Mouse (Mus musculus) kidney, postnatal 0 days (tissue): Measurements from ENCODE around the gene Idi1. TPM values are rescaled to one million over a fixed set of nuclear protein-coding genes. Genes with fewer than 3 reads are reported as not detected.
A peak's percentile ranks its signal among the peaks of the same experiment; 100 is the strongest.
"Not testable (repeated sequence)": the region's sequence is repeated elsewhere in the genome, so short reads cannot be mapped to it uniquely, and the experiment has no call there.

Experiments used
- ATAC-seq: fragments of 200-750 bp; cut with Nextera tagmentation; replicated peaks from 2 replicates; pipeline ENCODE4 v1.8.0; 2017; ENCODE audit warnings: low read depth, moderate number of reproducible peaks, moderate TSS enrichment, moderate library complexity; ENCODE audit not compliant: low FRiP score
- DNase-seq: peaks from one replicate; pipeline ENCODE4 v3.0.0-alpha.2; 2016; ENCODE audit warnings: low spot score
- H3K27ac ChIP-seq: fragments of 300-500 bp; sonication (generic); 2 replicates; pipeline ENCODE4 v1.5.1; 2014; ENCODE audit warnings: mild to moderate bottlenecking
- H3K27me3 ChIP-seq: fragments of 300-500 bp; sonication (generic); 2 replicates; pipeline ENCODE4 v1.6.1; 2014; ENCODE audit warnings: low read length, mixed read lengths; ENCODE audit not compliant: insufficient read depth
- H3K36me3 ChIP-seq: fragments of 300-500 bp; sonication (generic); 2 replicates; pipeline ENCODE4 v1.6.1; 2014; ENCODE audit warnings: low read length, mixed read lengths; ENCODE audit not compliant: insufficient read depth
- H3K4me1 ChIP-seq: fragments of 300-500 bp; sonication (generic); replicated peaks from 2 replicates; pipeline ENCODE4 v1.6.1; 2014; ENCODE audit warnings: antibody characterized with exemption, low read length, mixed read lengths; ENCODE audit not compliant: insufficient read depth
- H3K4me2 ChIP-seq: fragments of 300-500 bp; sonication (generic); 2 replicates; pipeline ENCODE4 v1.6.1; 2014; ENCODE audit warnings: mild to moderate bottlenecking, low read length, moderate library complexity, mixed read lengths
- H3K4me3 ChIP-seq: fragments of 300-500 bp; sonication (generic); replicated peaks from 2 replicates; pipeline ENCODE4 v1.5.1; 2014; ENCODE audit warnings: low read depth, low read length
- H3K9ac ChIP-seq: fragments of 300-500 bp; sonication (generic); 2 replicates; pipeline ENCODE4 v1.6.1; 2014; ENCODE audit warnings: low read depth, low read length
- H3K9me3 ChIP-seq: fragments of 300-500 bp; sonication (generic); replicated peaks from 2 replicates; pipeline ENCODE4 v1.6.1; 2016; ENCODE audit warnings: low read length, inconsistent platforms, mixed read lengths
- CTCF ChIP-seq: IDR thresholded peaks from 2 replicates; pipeline ENCODE4 v1.5.1; 2016; ENCODE audit warnings: antibody characterized with exemption, low read depth, mild to moderate bottlenecking, moderate library complexity
- WGBS: fragments of 180-500 bp; shearing (Covaris S2); extraction: QIAGEN DNeasy Blood & Tissue Kit; methylation state at CpG from one replicate; pipeline ENCODE4 v1.1.7; 2014; 5-methylcytosine and 5-hydroxymethylcytosine counted together
- polyA plus RNA-seq: library from polyadenylated mRNA; unstranded; fragments of >200 nt; fragmentation: Nextera tagmentation; extraction: Ambion mirVana; gene quantifications from 2 replicates; pipeline ENCODE4 v1.2.1, GENCODE M21; 2015

Idi1 gene
- 46.9 and 47.1 TPM in 2 replicates for polyA plus RNA-seq

GRCm38 (mm10) chr13:8885445-8886184, at the start of gene Idi1:
TSS of gene Idi1 (plus strand) at chr13:8885501.
- Histone ChIP-seq H3K27ac (peak within 1 kb of the TSS; percentile 90), H3K27me3 (no peaks in the 10 kb centered on the region), H3K4me1 (0 out of 2 replicates have a peak, but pooled peaks cover 4% of the 10 kb centered on the region), H3K4me3 (peak within 1 kb of the TSS; percentile 70), H3K9ac (peak within 1 kb of the TSS; percentile 61), H3K4me2 (peak within 1 kb of the TSS; percentile 83), H3K36me3 (no peaks in the 10 kb centered on the region), H3K9me3 (no peaks in the 10 kb centered on the region)
- ATAC-seq (peak; percentile 100), DNase-seq (peak; percentile 98)
- WGBS: under 1% methylated on average over 46 of the region's 46 CpGs
- peak; percentile 15; the same call in 1 of the 2 replicates for TF ChIP-seq CTCF

- ATAC-seq (0 out of 2 replicates have a peak, but pooled peaks have one; percentile 25), DNase-seq (no peak)
- H3K9me3 ChIP-seq: no peaks in the 10 kb centered on the region
- H3K4me1 ChIP-seq: no peaks in the 10 kb centered on the region
- no peak overlapping the region for H3K4me3 ChIP-seq
- no peak for TF ChIP-seq CTCF
- H3K4me2 ChIP-seq: no peak overlapping the region
- WGBS: 41% methylated on average over 3 of the region's 3 CpGs
- H3K36me3 ChIP-seq: peaks cover 32% of the 10 kb centered on the region
- no peak overlapping the region for H3K27ac ChIP-seq
- H3K27me3 ChIP-seq: no peaks in the 10 kb centered on the region
- no peak overlapping the region for H3K9ac ChIP-seq
Measured at GRCm38 (mm10) chr13:8838394-8838793, 46.9 kb upstream of the Idi1 start.

- no peak overlapping the region for H3K4me3 ChIP-seq
- WGBS: 88% methylated on average over 10 of the region's 10 CpGs
- no peak overlapping the region for H3K4me2 ChIP-seq
- H3K27ac ChIP-seq: peak overlapping the region; percentile 71; the same call in 1 of the 2 replicates
- no peak for DNase-seq
- peaks cover 29% of the 10 kb centered on the region for H3K36me3 ChIP-seq
- TF ChIP-seq CTCF: no peak
- no peak for ATAC-seq
- H3K4me1 ChIP-seq: no peaks in the 10 kb centered on the region
- H3K27me3 ChIP-seq: no peaks in the 10 kb centered on the region
- H3K9ac ChIP-seq: no peak overlapping the region
- no peaks in the 10 kb centered on the region for H3K9me3 ChIP-seq
Measured at GRCm38 (mm10) chr13:8839111-8839510, 46.2 kb upstream of the Idi1 start.

- ATAC-seq: no peak
- WGBS: 78% methylated on average over 6 of the region's 6 CpGs
- no peak overlapping the region for H3K4me3 ChIP-seq
Measured at GRCm38 (mm10) chr13:8839937-8840336, 45.4 kb upstream of the Idi1 start.

GRCm38 (mm10) chr13:8840941-8841340, 44.4 kb upstream of the Idi1 start:
- Histone ChIP-seq H3K4me3 (no peak overlapping the region), H3K9ac (no peak overlapping the region), H3K4me1 (no peaks in the 10 kb centered on the region), H3K36me3 (peaks cover 21% of the 10 kb centered on the region), H3K4me2 (no peak overlapping the region), H3K27ac (peak overlapping the region; percentile 52), H3K27me3 (no peaks in the 10 kb centered on the region), H3K9me3 (no peaks in the 10 kb centered on the region)
- ATAC-seq (no peak), DNase-seq (no peak)
- 71% methylated on average over 2 of the region's 2 CpGs for WGBS
- TF ChIP-seq CTCF: no peak

More at GRCm38 (mm10) chr13:8839937-8840336, 45.4 kb upstream of the Idi1 start:
- Histone ChIP-seq H3K36me3 (peaks cover 21% of the 10 kb centered on the region), H3K9ac (no peak overlapping the region), H3K27ac (peak overlapping the region; percentile 71; the same call in 1 of the 2 replicates), H3K9me3 (no peaks in the 10 kb centered on the region), H3K27me3 (no peaks in the 10 kb centered on the region), H3K4me1 (no peaks in the 10 kb centered on the region), H3K4me2 (no peak overlapping the region)
- peak; percentile 48 for DNase-seq
- no peak for TF ChIP-seq CTCF

GRCm38 (mm10) chr13:8841846-8842245, 43.5 kb upstream of the Idi1 start:
- H3K27ac ChIP-seq, H3K4me1 ChIP-seq, ATAC-seq, DNase-seq, H3K9ac ChIP-seq, H3K27me3 ChIP-seq, H3K4me3 ChIP-seq, H3K9me3 ChIP-seq, H3K4me2 ChIP-seq: not testable (repeated sequence)
- H3K36me3 ChIP-seq: peaks cover 24% of the 10 kb centered on the region
- WGBS: 96% methylated on average over 7 of the region's 7 CpGs
